Mouse (Mus musculus): ENCODE results near the gene Gm5416.
"Not testable (repeated sequence)": the region's sequence is repeated elsewhere in the genome, so short reads cannot be mapped to it uniquely, and the experiment has no call there.

Gene Gm5416

DNA sequence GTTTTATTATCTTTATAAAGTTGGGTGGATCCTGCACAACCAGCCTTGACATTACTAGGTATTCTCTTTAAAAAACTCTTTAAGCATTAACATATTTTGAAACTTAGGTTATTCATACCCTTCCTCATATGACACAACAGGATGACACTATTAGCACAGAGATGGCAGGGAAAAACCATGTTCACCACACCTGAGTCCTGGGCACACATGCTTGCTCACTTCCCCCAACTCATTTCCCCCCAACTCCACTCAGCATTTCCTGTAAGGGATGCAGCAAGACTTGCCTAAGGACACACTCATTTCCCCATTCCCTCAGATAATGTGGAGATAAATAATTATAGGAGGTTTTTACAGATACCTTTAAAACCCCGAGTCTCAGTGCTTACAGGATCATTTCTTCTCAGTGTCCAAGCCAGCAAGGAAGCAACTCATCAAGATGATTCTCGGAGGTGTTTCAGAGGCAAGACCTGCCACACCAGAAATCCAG, at the start of gene Gm5416:
Gene Gm5416 (plus strand): TSS at position 437 of the 487 bp plus-strand sequence.
- DNase-seq = no peak

DNA sequence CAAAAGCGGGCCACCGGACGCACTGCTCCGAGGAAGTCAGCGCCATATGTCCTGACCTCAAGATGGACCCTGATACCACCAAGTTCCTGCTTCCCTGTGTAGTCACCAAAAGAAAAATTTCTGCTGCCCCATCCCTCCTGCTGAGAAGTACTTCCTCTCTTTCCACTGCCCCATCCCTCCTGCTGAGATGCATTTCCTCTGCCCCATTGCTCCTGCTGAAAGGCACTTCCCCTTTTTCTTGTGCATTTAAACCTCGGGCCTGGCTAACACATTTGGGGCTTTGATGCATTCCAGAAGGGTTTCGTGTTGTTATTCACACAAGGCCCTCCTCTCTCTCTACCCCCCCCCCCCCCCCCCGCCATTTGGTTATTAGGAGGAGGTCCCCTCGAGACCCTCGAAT, 42.4 kb upstream of the Gm5416 start:
- not testable (repeated sequence) for DNase-seq

DNA sequence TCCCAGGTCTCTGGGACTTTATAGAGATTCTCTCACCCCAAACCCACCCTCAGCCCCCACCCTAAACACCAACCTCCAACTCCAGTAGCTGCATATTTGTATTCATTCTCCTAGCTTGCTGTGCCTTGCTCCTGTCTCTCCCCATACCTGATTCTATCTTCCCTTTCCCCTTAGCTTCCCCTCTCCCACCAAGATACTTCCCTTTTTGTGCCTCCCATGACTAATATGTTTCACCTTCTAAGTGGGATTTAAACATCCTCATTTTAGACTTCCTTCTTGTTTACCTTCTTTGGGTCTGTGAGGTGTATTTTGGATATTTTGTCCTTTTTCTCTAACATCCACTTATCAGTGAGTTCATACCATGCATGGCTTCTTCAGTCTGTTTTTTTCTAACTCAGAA, 34.1 kb upstream of the Gm5416 start:
- DNase-seq = no peak

DNA sequence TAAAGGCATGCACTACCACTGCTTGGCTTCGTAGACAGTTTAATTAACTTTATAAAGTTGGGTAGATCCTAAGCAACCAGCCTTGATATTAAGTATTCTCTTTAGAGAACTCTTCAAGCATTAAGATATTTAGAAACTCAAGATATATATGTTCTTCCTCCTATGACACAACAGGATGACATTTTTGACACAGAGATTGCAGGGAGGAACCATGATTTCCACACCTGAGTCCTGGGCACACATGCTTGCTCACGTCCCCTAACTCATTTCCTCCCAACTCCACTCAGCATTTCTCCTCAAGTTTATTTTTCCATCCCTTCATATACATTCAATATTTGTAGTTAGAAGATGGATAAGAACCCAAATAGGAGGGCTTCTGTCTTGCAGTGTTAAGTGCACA, 30.3 kb upstream of the Gm5416 start:
- no peak for DNase-seq

DNA sequence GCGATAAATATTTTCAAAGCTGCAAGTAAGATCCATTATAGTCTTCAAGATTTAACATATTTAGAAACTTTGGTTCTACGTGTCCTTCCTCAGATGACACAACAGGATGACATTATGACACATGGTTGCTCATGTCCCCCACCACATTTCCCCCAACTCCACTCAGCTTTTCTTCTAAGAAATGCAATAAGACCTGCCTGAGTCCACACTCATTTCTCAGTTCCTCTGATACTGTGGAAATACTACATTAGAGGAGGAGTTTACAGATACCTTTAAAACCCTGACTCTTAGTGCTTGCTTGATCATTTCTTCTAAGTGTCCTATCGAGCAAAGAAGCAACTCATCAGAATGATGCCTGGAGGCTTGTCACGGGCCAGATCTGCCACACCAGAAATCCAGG, 26.3 kb upstream of the Gm5416 start, which contains the start of gene Gm5483:
Gene Gm5483 (plus strand): TSS at position 301 of the 400 bp plus-strand sequence.
- DNase-seq = not testable (repeated sequence)

DNA sequence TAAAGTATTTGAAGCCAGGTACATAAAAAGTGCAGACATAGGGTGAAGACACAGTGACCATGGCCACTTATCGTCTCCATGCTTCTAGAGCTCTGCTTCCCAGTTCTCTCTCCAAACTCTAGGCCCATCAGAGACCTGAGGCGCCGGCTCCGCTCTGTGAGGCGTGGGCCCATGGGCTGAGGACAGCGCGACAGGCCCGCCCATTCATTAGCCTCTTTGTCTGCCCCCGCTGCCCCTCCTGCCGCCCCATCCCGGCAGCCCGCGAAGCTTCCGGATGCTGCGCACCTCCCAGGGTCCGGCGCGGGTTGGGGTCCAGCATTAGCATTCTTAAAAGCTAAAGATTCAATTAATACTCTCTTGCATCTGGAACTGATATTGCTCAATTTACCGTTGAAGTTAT, 11.0 kb upstream of the Gm5416 start:
- DNase-seq = no peak

DNA sequence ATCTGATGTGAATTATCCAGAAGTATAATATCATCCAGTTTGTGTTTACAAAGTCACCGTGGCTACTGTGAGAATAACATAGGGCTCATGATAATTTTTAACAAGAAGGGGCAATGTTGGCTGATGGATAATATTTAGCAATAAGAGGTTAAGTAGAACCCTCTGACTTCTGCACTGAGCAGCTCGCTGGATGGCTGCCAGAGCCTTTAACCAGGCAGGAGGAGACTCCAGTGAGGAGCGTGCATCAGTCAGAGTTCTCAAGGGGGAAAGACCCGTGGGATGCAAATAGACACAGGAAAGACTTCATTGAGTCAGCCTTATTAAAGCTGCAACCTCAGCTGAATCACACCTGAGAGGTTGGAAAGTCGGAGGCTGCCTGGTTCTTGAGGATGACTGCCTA, 6.4 kb upstream of the Gm5416 start:
- DNase-seq = peak; percentile 54 to 61

DNA sequence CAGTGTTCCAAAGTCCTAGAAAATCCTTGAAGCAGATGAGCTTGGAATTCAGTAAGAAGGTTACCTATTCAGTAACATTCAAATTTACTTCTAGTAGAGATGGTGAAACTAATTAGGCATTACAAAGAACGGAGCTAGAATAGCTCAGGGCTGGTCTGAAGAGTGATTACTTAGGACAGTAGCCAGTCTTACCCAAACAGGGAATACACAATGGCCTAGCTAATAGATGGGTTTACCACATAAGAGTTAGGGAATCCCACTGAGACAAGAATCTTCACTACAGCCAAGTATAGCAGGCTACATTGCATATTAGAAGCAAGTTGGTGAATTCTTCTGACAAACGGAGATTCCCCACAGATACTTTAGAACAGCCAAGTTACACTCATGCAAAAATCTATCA, 4.5 kb upstream of the Gm5416 start:
- peak in 1 of 2 experiments; percentile 50 for DNase-seq

DNA sequence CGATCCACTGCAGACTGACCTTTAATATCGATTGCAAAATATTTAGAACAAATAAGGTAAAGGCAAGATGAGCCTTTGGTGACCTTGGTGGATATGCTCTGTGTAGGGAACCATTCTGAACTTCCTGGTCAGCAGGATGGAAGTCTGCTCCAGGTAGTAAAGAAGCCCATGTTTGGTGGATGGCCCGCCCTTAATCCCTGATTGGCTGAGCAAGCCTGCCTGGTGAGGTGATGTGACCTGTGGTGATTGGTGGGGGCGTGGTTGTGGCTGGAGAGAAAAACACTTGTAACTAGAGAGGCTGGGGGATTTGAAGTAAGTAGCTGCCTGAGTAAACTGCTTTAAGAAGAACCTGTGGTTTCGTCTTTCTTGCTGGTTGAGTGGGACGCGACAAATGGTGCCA, 11.0 kb downstream of the Gm5416 start, which contains the start of gene 2010005H15Rik:
Gene 2010005H15Rik (plus strand): TSS at position 301 of the 400 bp plus-strand sequence.
- DNase-seq = not testable (repeated sequence)

DNA sequence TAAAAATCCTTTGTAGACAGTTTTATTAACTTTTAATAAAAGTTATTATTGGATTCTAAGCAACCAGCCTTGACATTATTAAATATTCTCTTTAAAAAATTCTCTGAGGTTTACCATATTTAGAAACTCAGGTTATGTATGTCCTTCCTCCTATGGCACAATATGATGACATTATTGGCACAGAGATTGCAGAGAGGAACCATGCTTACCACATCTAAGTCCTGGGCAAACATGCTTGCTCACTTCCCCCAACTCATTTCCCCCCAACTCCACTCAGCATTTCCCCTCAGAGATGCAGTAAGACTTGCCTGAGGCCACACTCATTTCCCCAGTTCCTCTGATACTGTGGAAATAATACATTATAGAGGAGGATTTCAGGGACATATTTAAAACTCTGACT, 50.4 kb downstream of the Gm5416 start:
- not testable (repeated sequence) for DNase-seq

Measured in kidney, adult 8-10 months (tissue).